Mouse (Mus musculus) stomach, postnatal 0 days (tissue): ENCODE measurements around the gene Pde10a.

Source experiments
- CTCF ChIP-seq: IDR thresholded peaks from 2 replicates; pipeline ENCODE4 v1.5.1; 2016; ENCODE audit warnings: antibody characterized with exemption, low read depth, mild to moderate bottlenecking, moderate library complexity
- EP300 ChIP-seq: optimal IDR thresholded peaks from 2 replicates; pipeline ENCODE3; 2016; ENCODE audit warnings: antibody characterized with exemption

- peak; percentile 41 for TF ChIP-seq CTCF
- TF ChIP-seq EP300 = no peak
These were observed 12.9 kb downstream of the Pde10a start for GRCm38 (mm10) chr17:8538102-8538501.
